Mouse (Mus musculus) natural killer cell, adult 2 months (primary cell): ENCODE results near the gene Gm732.

Source experiments
- DNase-seq, 2 experiments: peaks; one replicate each; pipeline ENCODE4 v3.0.0; 2022; ENCODE audit warnings: low spot score in 2 of 2

The Gm732 gene

GRCm38 (mm10) chrX:107948365-107948764, at the start of gene Gm732:
Gene Gm732, minus strand, starts transcription at chrX:107948465.
- no peak for DNase-seq
